Mouse (Mus musculus): Measurements from ENCODE around the gene Fads6.

GRCm38 (mm10) chr11:115274771-115275170 lies 22.7 kb downstream of the Fads6 start:
- no peak for TF ChIP-seq GATA1 (IDR thresholded peaks at IDR 0.05; ENCODE audit: borderline replicate concordance, low read length)
- no peak for TF ChIP-seq FLI1 (IDR thresholded peaks at IDR 0.05; ENCODE audit: low read length)

All from megakaryocyte, embryonic 14.5 days (primary cell).